Mouse (Mus musculus): Measurements from ENCODE around the gene 4930402F06Rik. TPM values are rescaled to one million over a fixed set of nuclear protein-coding genes. Genes with fewer than 3 reads are reported as not detected.
A peak's percentile ranks its signal among the peaks of the same experiment; 100 is the strongest.

4930402F06Rik gene
- polyA plus RNA-seq, 1 experiment = not detected

DNA sequence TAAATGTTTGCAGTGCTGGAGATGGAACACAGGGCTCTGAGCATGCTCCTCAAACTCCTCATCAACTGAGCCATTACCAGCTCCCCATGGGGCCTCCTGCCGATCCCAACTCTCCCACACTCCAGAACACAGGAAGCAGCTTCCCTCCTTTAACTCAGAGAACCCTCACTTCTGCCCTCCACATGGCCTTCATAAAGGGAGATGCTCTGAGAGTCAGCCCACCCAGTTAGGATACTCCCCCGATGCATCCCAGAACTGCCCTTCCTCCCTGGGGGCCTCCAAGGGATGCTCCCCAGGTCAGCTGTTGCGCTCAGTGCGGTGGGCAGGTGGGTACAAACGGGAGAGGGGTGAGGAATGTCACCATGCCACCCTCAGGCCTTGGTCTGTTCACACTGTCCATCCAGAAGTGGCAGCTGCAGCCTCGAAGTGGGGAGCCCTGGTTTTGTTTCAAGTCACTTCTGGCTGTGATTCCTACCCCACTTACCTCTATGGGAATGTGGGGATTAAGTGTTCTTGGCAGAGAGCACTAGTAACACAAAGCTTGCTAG is 37.7 kb upstream of the 4930402F06Rik start:
- Histone ChIP-seq H3K36me3 (replicated peaks; ENCODE audit: low read length) (peaks cover 90% of the 10 kb centered on the region), H3K4me3 (replicated peaks) (no peak overlapping the region), H3K4me1 (peaks cover 61% of the 10 kb centered on the region), H3K27me3 (replicated peaks) (no peaks in the 10 kb centered on the region), H3K9me3 (no peaks in the 10 kb centered on the region)
- TF ChIP-seq FLI1 (IDR thresholded peaks at IDR 0.05; ENCODE audit: low read length) (no peak), GATA1 (IDR thresholded peaks at IDR 0.05; ENCODE audit: borderline replicate concordance, low read length) (no peak)

GRCm38 (mm10) chr2:35433428-35433827 is 36.5 kb upstream of the 4930402F06Rik start:
- peaks cover 92% of the 10 kb centered on the region for H3K36me3 ChIP-seq (replicated peaks; ENCODE audit: low read length)

GRCm38 (mm10) chr2:35432472-35432871 is 35.5 kb upstream of the 4930402F06Rik start:
- no peaks in the 10 kb centered on the region for H3K9me3 ChIP-seq
- H3K4me1 ChIP-seq = peaks cover 60% of the 10 kb centered on the region
- H3K4me3 ChIP-seq (replicated peaks) = no peak overlapping the region
- H3K36me3 ChIP-seq (replicated peaks; ENCODE audit: low read length) = peaks cover 93% of the 10 kb centered on the region
- no peaks in the 10 kb centered on the region for H3K27me3 ChIP-seq (replicated peaks)
- TF ChIP-seq GATA1 (IDR thresholded peaks at IDR 0.05; ENCODE audit: borderline replicate concordance, low read length) (no peak), FLI1 (IDR thresholded peaks at IDR 0.05; ENCODE audit: low read length) (no peak)

More at GRCm38 (mm10) chr2:35433428-35433827, 36.5 kb upstream of the 4930402F06Rik start:
- Histone ChIP-seq H3K27me3 (replicated peaks) (no peaks in the 10 kb centered on the region), H3K4me3 (replicated peaks) (peak overlapping the region; percentile 5), H3K4me1 (peaks cover 62% of the 10 kb centered on the region), H3K9me3 (no peaks in the 10 kb centered on the region)
- TF ChIP-seq FLI1 (IDR thresholded peaks at IDR 0.05; ENCODE audit: low read length) = no peak
- no peak for TF ChIP-seq GATA1 (IDR thresholded peaks at IDR 0.05; ENCODE audit: borderline replicate concordance, low read length)

DNA sequence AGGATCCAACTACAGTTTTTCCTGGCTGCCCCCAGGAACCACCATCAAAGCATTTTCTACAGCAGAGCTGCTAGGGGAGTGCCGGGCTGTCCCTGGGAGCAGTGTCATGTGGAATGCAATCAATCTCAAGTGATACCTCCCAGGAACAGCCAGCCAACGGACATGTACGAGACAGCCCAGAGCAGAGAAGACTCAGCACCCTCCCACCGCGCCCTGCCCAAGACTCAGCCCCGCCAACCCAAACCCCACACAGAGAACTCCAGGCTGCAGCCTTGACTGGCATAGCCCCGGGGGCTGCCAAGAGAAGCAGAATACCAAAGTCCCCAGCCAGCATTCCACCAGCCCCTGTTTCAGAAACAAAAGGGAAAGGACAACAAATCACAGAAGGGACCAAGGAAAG is 35.0 kb upstream of the 4930402F06Rik start:
- H3K36me3 ChIP-seq (replicated peaks; ENCODE audit: low read length) = peaks cover 93% of the 10 kb centered on the region
- no peaks in the 10 kb centered on the region for H3K9me3 ChIP-seq
- H3K4me3 ChIP-seq (replicated peaks) = no peak overlapping the region
- H3K27me3 ChIP-seq (replicated peaks) = no peaks in the 10 kb centered on the region
- H3K4me1 ChIP-seq = peaks cover 59% of the 10 kb centered on the region
- no peak for TF ChIP-seq FLI1 (IDR thresholded peaks at IDR 0.05; ENCODE audit: low read length)
- TF ChIP-seq GATA1 (IDR thresholded peaks at IDR 0.05; ENCODE audit: borderline replicate concordance, low read length) = no peak

GRCm38 (mm10) chr2:35430806-35431205 is 33.8 kb upstream of the 4930402F06Rik start:
- peaks cover 90% of the 10 kb centered on the region for H3K36me3 ChIP-seq (replicated peaks; ENCODE audit: low read length)
- no peaks in the 10 kb centered on the region for H3K9me3 ChIP-seq
- H3K4me1 ChIP-seq = peaks cover 52% of the 10 kb centered on the region
- H3K27me3 ChIP-seq (replicated peaks) = no peaks in the 10 kb centered on the region
- no peak for TF ChIP-seq GATA1 (IDR thresholded peaks at IDR 0.05; ENCODE audit: borderline replicate concordance, low read length)
- no peak for TF ChIP-seq FLI1 (IDR thresholded peaks at IDR 0.05; ENCODE audit: low read length)
- no peak overlapping the region for H3K4me3 ChIP-seq (replicated peaks)

DNA sequence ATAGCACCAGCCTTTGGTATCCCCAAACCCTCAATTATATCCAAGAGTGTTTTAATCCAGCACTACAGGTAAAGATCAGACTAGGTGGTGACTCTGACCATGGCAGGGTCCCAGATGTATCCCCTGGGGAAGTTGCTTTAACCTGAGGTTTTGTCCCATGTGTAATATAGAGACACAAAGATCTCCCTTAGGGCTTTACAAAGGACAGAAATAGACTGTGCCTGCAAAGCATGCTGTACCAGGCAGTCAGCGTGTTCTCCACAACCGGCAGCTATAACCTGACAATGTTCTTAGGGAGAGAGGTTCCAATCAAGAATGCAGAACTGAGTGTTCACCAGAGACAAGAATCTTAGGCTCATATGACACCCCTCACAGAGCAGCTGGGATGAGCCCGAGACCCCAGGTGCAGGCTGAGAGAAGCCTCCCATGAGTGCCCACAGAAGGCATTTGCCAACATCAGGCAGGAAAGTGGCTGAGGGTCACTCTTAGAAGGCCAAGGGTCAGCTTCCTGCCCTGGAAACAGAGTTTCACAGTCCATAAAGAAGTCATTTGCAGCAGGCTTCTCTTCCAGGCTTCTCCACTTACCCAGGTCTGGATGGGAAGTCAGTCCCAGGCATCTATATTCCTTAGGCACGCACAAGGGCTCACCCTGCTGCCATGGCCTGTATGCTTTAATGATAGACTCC is 31.8 kb upstream of the 4930402F06Rik start:
- H3K9me3 ChIP-seq = no peaks in the 10 kb centered on the region
- no peak for TF ChIP-seq GATA1 (IDR thresholded peaks at IDR 0.05; ENCODE audit: borderline replicate concordance, low read length)
- H3K4me3 ChIP-seq (replicated peaks) = no peak overlapping the region
- H3K36me3 ChIP-seq (replicated peaks; ENCODE audit: low read length) = peaks cover 92% of the 10 kb centered on the region
- no peaks in the 10 kb centered on the region for H3K27me3 ChIP-seq (replicated peaks)
- H3K4me1 ChIP-seq = peaks cover 52% of the 10 kb centered on the region

- peaks cover 92% of the 10 kb centered on the region for H3K36me3 ChIP-seq (replicated peaks; ENCODE audit: low read length)
- TF ChIP-seq GATA1 (IDR thresholded peaks at IDR 0.05; ENCODE audit: borderline replicate concordance, low read length) (no peak), FLI1 (IDR thresholded peaks at IDR 0.05; ENCODE audit: low read length) (no peak)
- no peaks in the 10 kb centered on the region for H3K27me3 ChIP-seq (replicated peaks)
- H3K4me3 ChIP-seq (replicated peaks) = no peak overlapping the region
- H3K4me1 ChIP-seq = peaks cover 50% of the 10 kb centered on the region
- no peaks in the 10 kb centered on the region for H3K9me3 ChIP-seq
These were observed 30.6 kb upstream of the 4930402F06Rik start for GRCm38 (mm10) chr2:35427559-35427958.

DNA sequence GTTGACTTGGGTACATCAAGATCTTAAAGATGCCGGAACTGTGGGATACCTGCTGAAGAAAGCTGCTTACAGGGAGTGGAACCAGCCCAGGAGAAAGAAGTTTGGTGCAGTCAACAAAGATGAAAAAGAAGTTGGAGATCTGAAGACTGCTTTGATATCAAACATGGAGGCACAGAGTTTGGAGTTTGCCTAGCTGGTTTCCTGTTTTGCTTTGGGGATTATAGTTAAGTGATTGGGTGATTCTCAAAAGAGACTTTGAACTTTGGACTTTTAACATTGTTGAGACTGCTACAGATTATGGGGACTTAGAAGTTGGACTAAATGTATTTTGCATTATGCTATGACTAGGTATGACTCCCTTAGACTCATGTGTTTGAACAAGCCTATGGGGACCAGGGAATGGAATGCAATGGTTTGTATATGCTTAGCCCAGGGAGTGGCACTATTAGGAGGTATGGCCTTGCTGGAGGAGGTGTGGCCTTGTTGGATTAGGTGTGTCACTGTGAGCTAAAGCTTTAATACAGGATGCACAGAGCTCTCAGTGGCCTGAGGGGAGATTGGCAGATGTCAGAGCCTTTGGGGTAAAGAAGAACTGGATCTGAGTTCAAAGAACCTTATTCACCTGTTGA is 26.9 kb upstream of the 4930402F06Rik start:
- TF ChIP-seq GATA1 (IDR thresholded peaks at IDR 0.05; ENCODE audit: borderline replicate concordance, low read length) = no peak
- no peak for TF ChIP-seq FLI1 (IDR thresholded peaks at IDR 0.05; ENCODE audit: low read length)
- peaks cover 96% of the 10 kb centered on the region for H3K36me3 ChIP-seq (replicated peaks; ENCODE audit: low read length)
- peaks cover 11% of the 10 kb centered on the region; the same call in 1 of the 2 replicates for H3K9me3 ChIP-seq

GRCm38 (mm10) chr2:35422384-35422783 is 25.4 kb upstream of the 4930402F06Rik start:
- Histone ChIP-seq H3K4me3 (replicated peaks) (no peak overlapping the region), H3K9me3 (peaks cover 11% of the 10 kb centered on the region; the same call in 1 of the 2 replicates), H3K36me3 (replicated peaks; ENCODE audit: low read length) (peaks cover 96% of the 10 kb centered on the region), H3K4me1 (peaks cover 78% of the 10 kb centered on the region), H3K27me3 (replicated peaks) (no peaks in the 10 kb centered on the region)
- TF ChIP-seq GATA1 (IDR thresholded peaks at IDR 0.05; ENCODE audit: borderline replicate concordance, low read length) (no peak), FLI1 (IDR thresholded peaks at IDR 0.05; ENCODE audit: low read length) (no peak)

More for the DNA sequence above, 26.9 kb upstream of the 4930402F06Rik start:
- Histone ChIP-seq H3K27me3 (replicated peaks) (no peaks in the 10 kb centered on the region), H3K4me1 (peaks cover 71% of the 10 kb centered on the region), H3K4me3 (replicated peaks) (no peak overlapping the region)

- no peaks in the 10 kb centered on the region for H3K27me3 ChIP-seq (replicated peaks)
- H3K4me3 ChIP-seq (replicated peaks) = no peak overlapping the region
- peaks cover 95% of the 10 kb centered on the region for H3K4me1 ChIP-seq
- peaks cover 11% of the 10 kb centered on the region; the same call in 1 of the 2 replicates for H3K9me3 ChIP-seq
- H3K36me3 ChIP-seq (replicated peaks; ENCODE audit: low read length) = peaks cover 100% of the 10 kb centered on the region
- TF ChIP-seq FLI1 (IDR thresholded peaks at IDR 0.05; ENCODE audit: low read length) (no peak), GATA1 (IDR thresholded peaks at IDR 0.05; ENCODE audit: borderline replicate concordance, low read length) (no peak)
These were observed 23.7 kb upstream of the 4930402F06Rik start for GRCm38 (mm10) chr2:35420681-35421080.
